Mouse (Mus musculus): ENCODE data around the gene Myoc.

- TF ChIP-seq CTCF (IDR thresholded peaks at IDR 0.05; ENCODE audit: extremely low read depth, insufficient read depth, insufficient read length, insufficient replicate concordance): no peak
- TF ChIP-seq POLR2A (IDR thresholded peaks at IDR 0.05; ENCODE audit: low read depth, low read length): no peak
These were observed 37.7 kb upstream of the Myoc start for GRCm38 (mm10) chr1:162601288-162601687.
